Mouse (Mus musculus): ENCODE data around the gene Rchy1. TPM values are rescaled to one million over a fixed set of nuclear protein-coding genes. Genes with fewer than 3 reads are reported as not detected.
"Not testable (repeated sequence)": the region's sequence is repeated elsewhere in the genome, so short reads cannot be mapped to it uniquely, and the experiment has no call there.

Rchy1 gene
- polyA plus RNA-seq, 1 experiment from 2014 or later: 70.6 TPM

DNA sequence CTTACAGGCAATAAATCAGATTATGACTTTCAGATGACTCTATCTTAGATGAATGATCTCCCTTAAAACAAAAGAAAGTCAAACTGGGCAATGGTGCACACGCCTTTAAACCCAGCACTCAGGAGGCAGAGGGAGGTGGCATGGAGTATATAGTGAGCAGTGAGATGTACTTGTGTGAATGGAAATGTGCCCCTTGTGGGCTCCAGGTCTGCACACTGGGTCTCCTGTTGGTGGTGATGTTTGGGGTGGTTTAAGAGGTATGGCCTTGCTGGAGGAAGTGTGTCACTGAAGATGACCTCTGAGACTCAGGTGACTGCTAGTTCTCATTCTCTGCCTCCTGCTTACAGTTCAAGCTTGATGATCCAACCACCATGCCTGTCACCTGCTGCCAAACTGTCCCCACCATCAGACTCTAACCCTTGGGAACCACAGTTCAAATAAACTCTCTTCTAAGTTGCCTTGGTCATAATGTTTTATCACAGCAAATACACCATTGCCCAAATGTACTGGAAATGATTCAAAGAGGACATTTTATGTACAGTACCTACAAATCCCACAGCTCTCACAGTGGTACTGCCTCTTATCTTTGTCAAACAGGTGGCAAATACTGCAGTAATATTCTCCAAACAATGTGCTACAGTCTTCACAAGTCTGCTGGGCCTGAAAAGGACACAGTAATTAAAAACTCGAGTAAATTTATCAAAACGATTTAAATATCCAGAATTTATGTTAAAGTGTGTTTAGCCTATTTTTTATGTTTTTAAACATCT, 5.7 kb downstream of the Rchy1 start:
- Histone ChIP-seq H3K9me3 (no peaks in the 10 kb centered on the region), H3K4me1 (peaks cover 18% of the 10 kb centered on the region), H3K4me2 (replicated peaks) (no peak overlapping the region), H3K4me3 (no peak overlapping the region), H3K27ac (no peak overlapping the region), H3K9ac (no peak overlapping the region), H3K36me3 (peaks cover 25% of the 10 kb centered on the region), H3K27me3 (replicated peaks) (no peaks in the 10 kb centered on the region)
- no peak for ATAC-seq (ENCODE audit: low FRiP score, low read depth)
- 91% methylated on average over 3 of the region's 3 CpGs for WGBS

DNA sequence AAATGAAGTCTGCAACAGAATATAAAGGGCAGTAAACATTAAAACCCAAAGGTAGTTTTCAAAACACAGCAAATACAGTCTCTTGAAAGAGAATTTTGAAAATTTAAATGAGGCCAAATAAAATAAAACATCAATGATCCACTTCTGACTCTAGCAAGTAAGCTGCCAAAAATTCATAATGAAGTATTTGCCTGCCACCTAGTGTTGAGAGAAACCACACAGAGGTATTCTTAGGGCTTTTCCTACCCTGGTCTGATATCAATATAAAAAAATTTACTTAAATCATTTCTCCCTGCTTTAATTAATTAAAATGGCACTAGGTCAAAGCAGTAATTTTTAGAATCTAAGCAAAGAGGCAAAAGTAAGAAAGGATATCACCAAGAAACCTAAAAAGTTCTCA, 11.5 kb downstream of the Rchy1 start:
- Histone ChIP-seq H3K36me3 (peaks cover 52% of the 10 kb centered on the region), H3K4me1 (no peaks in the 10 kb centered on the region), H3K9me3 (no peaks in the 10 kb centered on the region), H3K4me3 (no peak overlapping the region), H3K27me3 (replicated peaks) (no peaks in the 10 kb centered on the region), H3K27ac (no peak overlapping the region), H3K4me2 (replicated peaks) (no peak overlapping the region), H3K9ac (no peak overlapping the region)
- no peak for ATAC-seq (ENCODE audit: low FRiP score, low read depth)

DNA sequence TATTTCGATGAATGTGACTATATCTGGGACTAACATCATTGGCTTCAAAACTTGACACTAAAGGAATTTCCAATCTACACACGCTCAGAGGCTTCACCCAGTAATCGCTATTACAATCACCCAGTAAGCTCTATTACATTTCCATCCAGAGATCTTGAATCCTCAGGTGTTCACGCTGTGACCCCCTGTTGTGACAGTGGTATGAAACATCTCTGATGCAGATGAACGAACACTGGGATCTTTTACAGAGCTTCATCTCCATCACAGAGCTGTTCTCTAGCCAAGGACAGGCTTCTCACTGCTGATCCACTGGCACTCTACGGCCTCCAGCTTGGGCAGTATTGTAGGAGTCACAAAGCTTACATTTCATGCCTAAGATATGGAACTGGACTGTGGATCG, 13.4 kb downstream of the Rchy1 start:
- Histone ChIP-seq H3K36me3 (peaks cover 49% of the 10 kb centered on the region), H3K4me3 (no peak overlapping the region), H3K4me2 (replicated peaks) (no peak overlapping the region), H3K4me1 (no peaks in the 10 kb centered on the region), H3K27me3 (replicated peaks) (no peaks in the 10 kb centered on the region), H3K27ac (no peak overlapping the region), H3K9me3 (no peaks in the 10 kb centered on the region), H3K9ac (no peak overlapping the region)
- no peak for ATAC-seq (ENCODE audit: low FRiP score, low read depth)
- 91% methylated on average over 7 of the region's 7 CpGs for WGBS

DNA sequence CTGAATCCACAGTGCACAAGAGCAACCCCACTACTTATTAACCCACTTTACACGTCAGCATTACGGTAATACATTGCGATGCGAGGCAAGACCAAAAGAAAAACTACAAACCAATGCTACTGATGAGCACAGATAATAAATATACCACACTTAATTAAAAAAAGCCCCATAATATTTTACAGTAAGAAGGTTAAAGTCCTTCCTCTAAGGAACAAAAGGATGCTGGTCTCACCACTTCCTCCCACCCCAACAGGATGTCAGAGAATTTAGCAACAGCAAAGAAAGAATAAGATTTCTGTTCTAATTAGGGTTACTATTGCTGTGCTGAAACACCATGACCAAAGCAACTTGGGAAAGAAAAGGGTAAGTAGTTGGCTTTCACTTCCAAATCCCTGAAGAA, 15.9 kb downstream of the Rchy1 start:
- H3K9ac ChIP-seq: no peak overlapping the region
- no peaks in the 10 kb centered on the region for H3K4me1 ChIP-seq
- ATAC-seq (ENCODE audit: low FRiP score, low read depth): no peak
- no peaks in the 10 kb centered on the region for H3K27me3 ChIP-seq (replicated peaks)
- H3K27ac ChIP-seq: no peak overlapping the region
- no peaks in the 10 kb centered on the region for H3K9me3 ChIP-seq
- H3K4me2 ChIP-seq (replicated peaks): no peak overlapping the region
- peaks cover 39% of the 10 kb centered on the region for H3K36me3 ChIP-seq
- H3K4me3 ChIP-seq: no peak overlapping the region
- 97% methylated on average over 4 of the region's 4 CpGs for WGBS

DNA sequence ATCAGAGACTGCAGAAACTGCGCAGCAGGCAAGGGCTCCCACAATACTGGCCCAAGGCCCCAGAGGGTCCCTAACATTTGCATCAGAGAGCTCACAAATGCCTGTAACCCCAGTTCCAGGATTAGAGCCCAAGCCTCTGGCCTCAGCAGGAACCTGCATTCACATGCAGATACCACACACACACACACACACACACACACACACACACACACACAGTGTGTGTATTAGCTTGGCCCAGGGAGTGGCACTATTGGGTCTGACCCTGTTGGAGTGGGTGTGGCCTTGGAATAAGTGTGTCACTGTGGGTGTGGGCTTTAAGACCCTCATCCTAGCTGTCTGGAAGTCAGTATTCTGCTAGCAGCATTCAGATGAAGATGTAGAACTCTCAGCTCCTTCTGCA, 17.3 kb downstream of the Rchy1 start:
- H3K27me3 ChIP-seq (replicated peaks); ATAC-seq (ENCODE audit: low FRiP score, low read depth); H3K4me2 ChIP-seq (replicated peaks); H3K4me1 ChIP-seq; H3K9me3 ChIP-seq; H3K27ac ChIP-seq; H3K9ac ChIP-seq; H3K4me3 ChIP-seq: not testable (repeated sequence)
- 67% methylated on average over 1 of the region's 1 CpGs for WGBS
- H3K36me3 ChIP-seq: peaks cover 33% of the 10 kb centered on the region

DNA sequence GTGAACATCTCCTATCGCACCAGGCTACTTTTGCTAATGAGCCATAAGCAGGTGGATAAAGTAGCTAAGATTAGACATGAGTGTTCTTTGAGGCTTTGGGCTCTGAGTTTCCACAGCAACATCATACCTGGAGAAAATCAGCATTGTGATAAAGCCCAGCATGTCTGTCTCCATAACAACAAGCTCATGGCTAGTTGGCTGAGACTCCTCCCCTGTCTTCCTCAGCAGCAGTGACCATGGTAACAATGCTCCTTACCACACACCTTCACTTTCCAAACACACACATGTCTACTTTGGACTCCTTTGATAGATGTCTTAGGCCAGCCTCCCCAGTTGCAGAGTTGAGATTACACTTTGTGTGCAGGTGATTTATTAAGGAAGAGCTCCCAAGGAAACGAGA, 49.6 kb downstream of the Rchy1 start:
- Histone ChIP-seq H3K4me1 (0 out of 2 replicates have a peak, but pooled peaks cover 5% of the 10 kb centered on the region), H3K36me3 (no peaks in the 10 kb centered on the region), H3K9me3 (no peaks in the 10 kb centered on the region), H3K4me2 (replicated peaks) (no peak overlapping the region), H3K27ac (no peak overlapping the region), H3K9ac (no peak overlapping the region), H3K4me3 (no peak overlapping the region), H3K27me3 (replicated peaks) (no peaks in the 10 kb centered on the region)
- ATAC-seq (ENCODE audit: low FRiP score, low read depth): no peak
- 85% methylated on average over 2 of the region's 2 CpGs for WGBS

DNA sequence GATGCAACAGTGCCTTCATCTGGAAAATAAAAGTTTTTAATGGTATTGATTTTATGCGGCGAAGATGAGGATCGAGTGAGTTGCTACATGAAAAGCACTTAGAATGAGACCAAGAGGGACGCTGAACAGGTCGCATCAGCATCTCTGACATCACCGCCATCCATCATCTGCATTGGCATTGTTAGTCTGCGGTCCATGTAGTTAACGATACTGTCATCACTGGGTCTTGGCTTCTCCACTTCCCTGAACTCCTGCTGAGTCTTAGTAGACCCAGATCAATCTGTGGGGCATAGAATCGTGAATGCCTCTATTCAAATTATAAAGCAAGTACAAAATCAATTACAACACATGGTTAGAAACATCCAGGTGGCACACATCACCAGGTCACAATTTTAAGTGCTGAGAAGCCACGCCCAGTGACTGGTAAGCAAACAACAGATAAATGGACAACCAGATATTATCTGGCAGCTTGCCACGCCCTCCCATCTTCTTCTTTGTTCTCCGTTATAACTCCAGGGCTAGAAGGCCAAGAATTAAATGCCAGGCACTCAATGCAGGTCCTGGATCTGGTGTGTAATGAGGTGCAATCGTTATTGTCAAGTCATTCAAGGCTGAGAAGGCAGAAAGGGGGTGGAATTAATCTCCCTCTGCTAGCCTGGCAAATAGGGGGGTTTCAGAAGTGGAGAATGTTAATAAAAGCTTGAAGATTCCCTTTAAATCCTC, 51.3 kb downstream of the Rchy1 start:
- Histone ChIP-seq H3K36me3 (no peaks in the 10 kb centered on the region), H3K9ac (no peak overlapping the region), H3K4me1 (0 out of 2 replicates have a peak, but pooled peaks cover 5% of the 10 kb centered on the region), H3K4me2 (replicated peaks) (no peak overlapping the region), H3K27ac (no peak overlapping the region), H3K9me3 (no peaks in the 10 kb centered on the region), H3K27me3 (replicated peaks) (no peaks in the 10 kb centered on the region), H3K4me3 (no peak overlapping the region)
- 73% methylated on average over 13 of the region's 13 CpGs for WGBS
- no peak for ATAC-seq (ENCODE audit: low FRiP score, low read depth)

DNA sequence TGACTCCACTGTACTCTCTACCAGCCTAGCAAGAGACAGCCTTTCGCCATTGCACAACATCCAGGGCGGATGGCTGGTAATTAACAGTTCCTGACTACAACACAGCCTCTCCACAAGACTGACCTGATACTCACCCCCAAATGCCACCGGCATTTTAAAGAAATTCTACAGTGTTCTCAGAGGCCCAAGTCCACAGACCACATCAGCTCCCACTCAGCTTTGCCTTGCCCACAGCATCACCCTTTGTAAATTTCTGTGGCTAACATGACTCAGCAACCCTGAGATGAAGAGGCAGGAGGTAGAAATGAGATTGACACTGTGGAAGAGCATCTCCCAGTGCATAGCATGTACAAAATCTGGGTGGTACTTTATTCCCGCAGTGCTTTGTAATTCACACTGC, 52.3 kb downstream of the Rchy1 start:
- no peak overlapping the region for H3K27ac ChIP-seq
- H3K4me1 ChIP-seq: 0 out of 2 replicates have a peak, but pooled peaks cover 5% of the 10 kb centered on the region
- no peaks in the 10 kb centered on the region for H3K9me3 ChIP-seq
- WGBS: 91% methylated on average over 4 of the region's 4 CpGs
- ATAC-seq (ENCODE audit: low FRiP score, low read depth): no peak
- no peaks in the 10 kb centered on the region for H3K27me3 ChIP-seq (replicated peaks)
- H3K9ac ChIP-seq: no peak overlapping the region
- H3K4me2 ChIP-seq (replicated peaks): no peak overlapping the region
- no peaks in the 10 kb centered on the region for H3K36me3 ChIP-seq
- H3K4me3 ChIP-seq: no peak overlapping the region

DNA sequence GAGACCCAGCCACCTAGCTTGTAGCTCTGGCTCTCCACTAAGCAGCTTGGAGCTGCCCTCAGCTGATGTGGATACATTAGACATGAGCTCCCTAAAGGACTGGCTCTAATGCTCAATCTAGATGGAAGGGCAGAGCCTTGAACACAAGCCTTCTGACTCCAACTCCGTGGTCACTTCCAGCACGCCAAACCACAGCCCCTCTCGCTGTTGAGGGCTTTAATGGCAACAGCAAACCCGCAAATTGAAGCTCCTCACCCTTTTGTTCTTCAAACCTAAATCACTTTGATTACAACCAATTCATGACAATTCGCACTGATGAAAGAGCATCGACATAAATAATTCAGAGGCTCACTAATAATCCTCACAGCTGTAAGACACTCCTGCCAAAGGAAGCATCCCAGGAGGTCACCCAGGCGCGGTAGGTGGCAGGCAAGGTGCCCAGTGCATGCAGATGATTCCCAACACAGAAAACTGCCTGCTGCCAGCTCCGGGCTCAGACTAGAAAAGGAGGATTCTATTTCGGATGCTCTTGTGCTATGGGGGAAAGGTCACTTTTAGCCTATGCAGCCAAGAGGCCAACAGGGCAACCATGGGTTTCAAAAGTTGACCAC, 53.8 kb downstream of the Rchy1 start:
- no peak overlapping the region for H3K9ac ChIP-seq
- peak; percentile 56; the same call in 1 of the 2 replicates for ATAC-seq (ENCODE audit: low FRiP score, low read depth)
- no peak overlapping the region for H3K27ac ChIP-seq
- no peak overlapping the region for H3K4me2 ChIP-seq (replicated peaks)
- no peaks in the 10 kb centered on the region for H3K36me3 ChIP-seq
- 0 out of 2 replicates have a peak, but pooled peaks cover 5% of the 10 kb centered on the region for H3K4me1 ChIP-seq
- H3K9me3 ChIP-seq: no peaks in the 10 kb centered on the region
- no peak overlapping the region for H3K4me3 ChIP-seq
- no peaks in the 10 kb centered on the region for H3K27me3 ChIP-seq (replicated peaks)
- 31% methylated on average over 10 of the region's 10 CpGs for WGBS

Other genes starting within 250 kb of the Rchy1 start
- gene Odaph, start 24.4 kb upstream of the Rchy1 start, polyA plus RNA-seq (2016; fragmentation: Nextera tagmentation; extraction: Ambion mirVana): not detected in 2 replicates
- 1.8 TPM in 2 replicates for gene Cdkl2, start 80.8 kb upstream of the Rchy1 start, polyA plus RNA-seq (2016; fragmentation: Nextera tagmentation; extraction: Ambion mirVana)
- gene G3bp2, start 120.7 kb upstream of the Rchy1 start, polyA plus RNA-seq (2016; fragmentation: Nextera tagmentation; extraction: Ambion mirVana): 327 and 357 TPM in 2 replicates
- gene Uso1, start 174.9 kb upstream of the Rchy1 start, polyA plus RNA-seq (2016; fragmentation: Nextera tagmentation; extraction: Ambion mirVana): 52.3 and 53.1 TPM in 2 replicates

All from neural tube, embryonic 12.5 days (tissue).